Mouse (Mus musculus): ENCODE results near the gene Hyal4.

Hyal4 gene

DNA sequence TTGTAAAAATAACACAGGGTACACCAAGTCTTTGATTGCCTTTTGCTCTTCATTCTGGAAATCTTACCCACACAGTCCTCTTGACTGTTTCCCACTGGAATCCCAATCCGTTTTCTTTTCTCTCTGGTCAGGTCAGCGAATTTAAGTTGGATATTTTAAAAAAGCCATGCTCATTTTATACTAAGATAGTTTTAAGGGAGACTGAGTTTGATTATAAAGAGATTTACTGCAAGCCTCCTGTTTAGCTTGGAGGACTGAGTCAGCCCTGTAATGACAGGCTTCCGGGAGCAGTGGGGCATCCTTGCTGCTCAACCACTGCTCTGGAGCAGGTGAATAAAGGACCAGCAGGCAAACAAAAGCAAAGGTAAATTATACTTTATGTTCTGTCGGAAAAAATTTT, at the start of gene Hyal4:
TSS of gene Hyal4 (plus strand) at position 301 of the 400 bp plus-strand sequence.
- DNase-seq (ENCODE audit: inconsistent ontology term): no peak

DNA sequence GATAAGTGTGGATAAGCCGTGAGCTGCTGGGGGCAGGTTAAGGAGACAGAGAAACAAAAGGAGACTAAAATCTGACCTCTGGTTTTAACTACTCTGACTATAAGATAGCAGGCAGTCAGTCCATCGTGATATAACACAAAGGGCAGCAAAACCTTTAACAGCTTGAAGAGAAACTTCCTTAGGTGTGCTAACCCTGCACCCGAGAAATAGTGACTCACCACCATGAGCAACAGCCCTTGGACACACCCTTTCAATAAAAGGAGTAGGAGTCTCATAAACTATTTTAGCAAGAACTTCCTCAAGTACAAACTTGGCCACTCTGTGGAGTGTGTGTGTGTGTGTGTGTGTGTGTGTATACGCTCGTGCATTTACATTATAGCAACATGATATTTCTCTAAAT, 41.0 kb upstream of the Hyal4 start:
- no peak for DNase-seq (ENCODE audit: inconsistent ontology term)

DNA sequence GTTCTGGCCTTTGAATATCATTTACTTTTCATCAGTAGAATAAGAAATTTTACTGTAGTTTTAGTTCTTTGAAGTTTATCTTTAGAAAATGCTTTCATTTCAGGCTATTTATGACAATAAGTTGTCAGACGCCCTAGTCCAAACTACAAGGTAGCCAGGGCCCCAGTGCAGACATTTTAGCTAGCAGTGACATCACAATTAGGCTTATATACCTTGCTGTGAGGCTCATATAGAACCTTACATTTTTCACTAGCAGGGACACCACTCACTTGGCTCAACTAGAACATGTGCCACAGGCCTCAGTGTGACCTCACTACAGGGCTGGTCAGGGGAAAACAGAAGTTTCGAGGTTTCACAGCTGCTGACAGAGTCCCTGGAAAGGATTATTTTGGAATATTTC, 40.6 kb upstream of the Hyal4 start:
- no peak for DNase-seq (ENCODE audit: inconsistent ontology term)

DNA sequence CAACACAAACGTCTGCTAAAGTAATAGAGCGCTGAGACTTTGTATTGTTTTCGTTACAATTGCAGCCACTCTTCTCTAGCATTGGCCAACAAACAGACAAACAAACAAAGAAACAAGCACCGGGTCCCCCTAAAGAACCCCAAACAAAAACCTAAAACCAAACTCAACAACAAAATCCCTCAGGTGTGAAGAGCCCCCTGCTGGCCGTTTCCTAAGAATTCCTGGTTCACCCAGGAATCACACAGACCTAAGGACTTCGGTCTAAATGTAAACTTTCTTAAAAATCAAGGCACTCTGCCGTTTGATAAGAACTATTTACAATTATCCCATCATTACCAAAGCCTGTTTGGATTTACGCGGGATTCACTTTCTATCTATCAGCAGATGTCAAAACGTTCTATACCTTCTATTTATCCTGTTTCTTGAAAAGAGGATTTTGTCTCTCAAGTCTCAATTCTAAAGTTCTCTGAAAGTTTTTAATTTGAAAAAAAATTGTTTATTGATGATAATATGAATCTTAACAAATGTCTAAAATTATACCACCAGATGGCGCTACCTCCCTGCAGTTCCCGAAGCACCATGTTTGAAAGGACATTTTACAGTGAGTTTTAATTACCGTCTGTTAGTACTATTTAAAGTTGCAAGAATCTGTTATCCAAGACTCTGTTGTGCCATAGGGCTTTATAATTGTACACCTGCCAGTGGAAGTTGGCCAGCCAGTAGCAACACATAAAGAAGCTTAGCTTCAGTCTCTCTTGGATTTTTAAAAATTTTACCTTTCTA, 26.6 kb upstream of the Hyal4 start:
- peak; percentile 57 for DNase-seq (ENCODE audit: inconsistent ontology term)

DNA sequence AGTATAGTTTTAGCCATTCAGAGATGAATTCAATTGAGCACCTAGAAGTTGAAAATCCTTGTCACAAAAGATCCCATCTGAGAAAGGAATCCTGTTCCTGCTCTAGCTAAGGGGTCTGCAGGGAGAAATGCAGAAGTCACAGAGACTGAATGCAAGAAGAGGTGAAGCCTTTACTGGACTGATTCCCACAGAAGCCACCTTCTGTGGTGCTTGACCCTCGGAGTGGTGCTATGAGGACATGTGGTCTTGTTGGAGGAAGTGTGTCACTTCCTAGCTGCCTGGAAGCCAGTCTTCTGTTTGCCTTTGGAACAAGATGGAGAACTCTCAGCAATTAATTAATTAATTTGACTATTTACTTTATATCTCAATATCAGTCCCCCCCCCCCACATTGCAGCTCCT, 20.0 kb upstream of the Hyal4 start:
- no peak for DNase-seq (ENCODE audit: inconsistent ontology term)

DNA sequence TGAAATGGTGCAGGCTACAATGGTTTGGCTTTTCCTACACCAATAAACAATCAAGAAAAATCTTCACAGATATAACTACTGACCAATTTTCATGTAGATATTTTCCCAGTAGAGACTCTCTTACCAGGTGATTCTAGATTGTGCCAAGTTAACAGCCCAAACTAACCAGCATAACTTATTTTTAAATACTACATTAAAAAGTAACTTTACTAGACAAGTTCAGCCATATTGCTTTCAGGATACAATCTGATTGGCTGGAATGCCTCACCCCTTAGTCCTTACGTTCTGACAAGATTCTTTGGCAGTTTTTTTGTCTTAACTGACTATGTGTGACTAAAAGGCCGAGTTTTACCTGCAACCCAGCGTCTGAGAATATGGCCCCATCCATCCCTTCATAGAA, 15.2 kb upstream of the Hyal4 start, which contains the start of gene Hyal6:
TSS of gene Hyal6 (plus strand) at position 301 of the 400 bp plus-strand sequence.
- no peak for DNase-seq (ENCODE audit: inconsistent ontology term)

DNA sequence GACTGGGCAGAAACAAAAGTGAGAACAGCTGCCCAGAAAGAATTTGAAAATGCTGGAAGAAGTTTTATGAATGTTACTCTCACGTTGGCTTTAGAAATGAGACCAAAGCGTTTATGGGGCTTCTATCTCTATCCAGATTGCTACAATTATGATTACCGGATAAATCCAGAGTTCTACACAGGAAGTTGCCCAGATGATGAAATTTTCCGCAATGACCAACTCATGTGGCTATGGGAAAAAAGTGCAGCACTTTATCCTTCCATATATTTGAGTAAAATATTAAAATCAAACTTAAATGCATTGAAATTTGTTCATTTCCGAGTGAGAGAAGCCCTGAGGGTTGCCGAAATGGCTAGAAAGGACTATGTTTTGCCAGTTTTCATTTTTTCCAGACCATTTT, 13.6 kb upstream of the Hyal4 start:
- no peak for DNase-seq (ENCODE audit: inconsistent ontology term)

DNA sequence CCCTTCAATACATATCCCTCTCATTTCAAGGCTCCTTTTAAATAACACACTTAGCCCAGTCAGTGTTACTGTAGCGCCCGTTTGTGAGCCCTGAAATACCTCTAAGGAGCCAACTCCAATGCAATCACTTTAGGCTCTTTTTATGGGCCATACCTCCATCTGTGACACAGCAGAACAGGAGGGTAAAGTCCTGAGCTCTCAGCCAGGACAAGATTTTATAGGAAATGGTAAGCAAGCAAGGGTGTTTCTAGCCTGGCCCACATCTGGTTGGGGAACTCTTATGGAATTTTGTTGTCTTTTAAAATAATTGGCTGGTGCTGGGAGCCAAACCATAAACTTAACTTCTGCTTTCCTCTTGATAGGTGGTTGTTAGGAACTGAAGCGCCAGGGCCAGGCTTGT, 11.2 kb downstream of the Hyal4 start:
- DNase-seq (ENCODE audit: inconsistent ontology term): no peak

DNA sequence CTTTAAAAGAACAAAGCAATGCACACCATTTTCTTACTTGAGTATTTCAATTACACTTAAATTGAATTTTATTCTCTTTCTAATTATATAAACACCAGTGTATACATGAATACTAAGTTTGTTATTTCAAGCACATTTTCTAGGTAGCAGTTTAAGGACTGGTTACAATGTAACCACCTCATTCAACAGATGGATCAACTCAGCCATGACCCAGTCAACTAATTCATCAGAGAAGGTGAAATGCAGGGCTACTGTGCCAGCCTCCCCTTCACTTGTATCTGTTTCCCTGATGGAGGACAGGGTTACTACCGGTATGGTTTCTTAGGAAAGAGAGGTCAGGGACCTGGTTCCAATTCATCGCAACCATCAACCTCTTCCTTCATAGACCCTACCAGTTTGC, 18.1 kb downstream of the Hyal4 start:
- DNase-seq (ENCODE audit: inconsistent ontology term): no peak

DNA sequence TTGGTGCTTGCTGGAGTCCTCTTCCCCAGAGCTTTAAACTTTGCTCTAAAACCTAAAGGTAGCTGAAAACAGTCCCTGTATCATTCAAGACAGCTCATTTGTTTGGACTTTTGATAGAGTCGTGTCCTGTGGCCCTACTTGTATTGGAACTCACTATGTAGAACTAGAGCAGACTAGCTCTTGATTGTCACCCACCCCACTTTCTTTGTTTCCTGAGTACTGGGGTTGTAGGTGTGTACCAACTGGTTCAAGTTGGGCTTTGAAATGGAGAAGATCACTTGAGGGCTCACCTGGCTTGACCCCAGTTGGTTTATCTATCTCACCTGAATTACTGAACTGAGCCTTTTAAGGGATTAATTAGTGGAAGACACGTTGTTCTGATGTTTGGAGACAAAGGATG, 31.1 kb downstream of the Hyal4 start:
- DNase-seq (ENCODE audit: inconsistent ontology term): no peak

DNA sequence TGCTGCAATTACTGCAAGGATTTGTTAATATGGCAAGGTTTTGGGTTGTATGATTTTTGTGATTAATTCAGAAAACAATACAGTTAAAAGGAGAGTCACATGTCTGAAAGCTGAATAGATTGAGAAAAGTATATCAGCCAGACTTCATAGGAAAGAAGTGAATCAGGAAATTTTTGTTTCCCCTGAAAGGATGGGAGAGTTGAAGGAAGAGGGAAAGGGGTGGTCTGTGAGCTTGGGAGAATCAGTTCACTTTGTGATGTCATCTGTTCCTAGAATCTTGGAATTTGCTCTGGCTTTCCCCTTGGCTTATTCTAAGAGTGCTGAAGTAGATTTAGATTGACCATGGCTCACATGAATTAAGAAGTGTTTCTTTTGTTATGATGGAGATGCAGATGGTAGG, 42.8 kb downstream of the Hyal4 start, which contains the start of gene Spam1:
TSS of gene Spam1 (plus strand) at position 301 of the 400 bp plus-strand sequence.
- DNase-seq (ENCODE audit: inconsistent ontology term): no peak
